Mouse (Mus musculus) natural killer cell, adult 2 months (primary cell): Measurements from ENCODE around the gene Nradd.

Experiments used
- DNase-seq, 2 experiments: peaks; one replicate each; pipeline ENCODE4 v3.0.0; 2022; ENCODE audit warnings: low spot score in 2 of 2

The Nradd gene

GRCm38 (mm10) chr9:110652963-110653654 is 28.9 kb upstream of the Nradd start:
- no peak for DNase-seq

GRCm38 (mm10) chr9:110651931-110652722 is 27.9 kb upstream of the Nradd start:
- DNase-seq, result peak; percentile 19 to 32

- no peak for DNase-seq
Observed at GRCm38 (mm10) chr9:110649775-110650174, 25.5 kb upstream of the Nradd start.

- peak; percentile 75 to 80 for DNase-seq
Observed at GRCm38 (mm10) chr9:110645219-110645618, 21.0 kb upstream of the Nradd start.

GRCm38 (mm10) chr9:110644295-110644694 is 20.0 kb upstream of the Nradd start:
- DNase-seq, result no peak

GRCm38 (mm10) chr9:110643787-110644186 is 19.5 kb upstream of the Nradd start:
- DNase-seq, result no peak

GRCm38 (mm10) chr9:110642812-110643524 is 18.7 kb upstream of the Nradd start:
- no peak for DNase-seq

GRCm38 (mm10) chr9:110641006-110641405 is 16.8 kb upstream of the Nradd start:
- peak; percentile 32 to 53 for DNase-seq

GRCm38 (mm10) chr9:110638611-110639021 is 14.4 kb upstream of the Nradd start:
- DNase-seq, result peak; percentile 36 to 59

- DNase-seq, result peak; percentile 80 to 87
Observed at GRCm38 (mm10) chr9:110635225-110635624, 11.0 kb upstream of the Nradd start.

GRCm38 (mm10) chr9:110633882-110634281 is 9.6 kb upstream of the Nradd start:
- DNase-seq, result no peak

- DNase-seq, result no peak
Observed at GRCm38 (mm10) chr9:110632671-110633070, 8.4 kb upstream of the Nradd start.

GRCm38 (mm10) chr9:110631651-110632275 is 7.5 kb upstream of the Nradd start:
- no peak for DNase-seq

- DNase-seq, result peak; percentile 27 to 46
Observed at GRCm38 (mm10) chr9:110631191-110631590, 6.9 kb upstream of the Nradd start.

- no peak for DNase-seq
Observed at GRCm38 (mm10) chr9:110630171-110630570, 5.9 kb upstream of the Nradd start.

- no peak for DNase-seq
Observed at GRCm38 (mm10) chr9:110625350-110625908, 1.2 kb upstream of the Nradd start.

GRCm38 (mm10) chr9:110623416-110624195 is 646 bp downstream of the Nradd start:
- DNase-seq, result no peak

GRCm38 (mm10) chr9:110622621-110623219 is 1.5 kb downstream of the Nradd start:
- no peak for DNase-seq

- DNase-seq, result no peak
Observed at GRCm38 (mm10) chr9:110620685-110621084, 3.6 kb downstream of the Nradd start.

- DNase-seq, result no peak
Observed at GRCm38 (mm10) chr9:110620180-110620579, 4.1 kb downstream of the Nradd start.
